In genomic region chr3:120214616-120215250, GRCm38 (mm10) we compare ENCODE assay signal across 21 mouse cellular contexts.
DNase-seq lines count a peak whose midpoint lies in the region; ATAC-seq and TF ChIP-seq lines count a peak whose summit lies in the region.
"Had no signal": no experiment of that assay in that cellular context is flagged by ENCODE, and none has a peak within 500 bp of the region (broad histone marks: within the 10 kb centered on the region; RNA-seq: fewer than 3 reads in every experiment).

No protein-coding gene starts in this region.

- H3K4me2 ChIP-seq in hindbrain, embryonic 14.5 days (replicated peaks), result no peak overlapping the region; the same call in 1 of the 2 replicates
- peak overlapping the region; percentile 26 for H3K4me2 ChIP-seq in forebrain, postnatal 0 days (ENCODE audit: low read depth)
- H3K4me2 ChIP-seq: heart, embryonic 11.5 days; limb, embryonic 13.5 days; liver, embryonic 15.5 days had no signal

- peaks cover 8% of the 10 kb centered on the region; the same call in 1 of the 2 replicates for H3K4me1 ChIP-seq in hindbrain, embryonic 14.5 days (replicated peaks; ENCODE audit: control insufficient read depth, insufficient read depth, low read length)
- H3K4me1 ChIP-seq in hindbrain, embryonic 10.5 days (replicated peaks), result peaks cover 3% of the 10 kb centered on the region; the same call in 1 of the 2 replicates
- H3K4me1 ChIP-seq in forebrain, postnatal 0 days (ENCODE audit: insufficient read depth), result peaks cover 6% of the 10 kb centered on the region; the same call in 1 of the 2 replicates
- H3K4me1 ChIP-seq: limb, embryonic 13.5 days; liver, embryonic 15.5 days had no signal

- DNase-seq in hindbrain, embryonic 14.5 days (ENCODE audit: low spot score), result peak; percentile 27
- DNase-seq in hindbrain, embryonic 10.5 days (ENCODE audit: low spot score), result no peak
- peak; percentile 24 for DNase-seq in right cerebral cortex, adult 18-20 months
- no peak for DNase-seq in right cerebral cortex, postnatal 4 days
- peak; percentile 53 for DNase-seq in forebrain, postnatal 0 days
- DNase-seq in telencephalon, adult 2 months (ENCODE audit: low read depth, low spot score), result peak; percentile 53
- DNase-seq in ovary, postnatal 10 days (ENCODE audit: low spot score), result no peak
- DNase-seq in thymus, postnatal 10 days (ENCODE audit: low spot score in 2 of 2), result no peak
- DNase-seq: B cell, adult 2 months; cerebellum, postnatal 25 days; gastrocnemius, postnatal 14 days; heart, postnatal 36 days; lung, postnatal 14 days had no signal

- H3K9me3 ChIP-seq in hindbrain, embryonic 14.5 days (ENCODE audit: control insufficient read depth, low read length), result no peaks in the 10 kb centered on the region
- H3K9me3 ChIP-seq in hindbrain, embryonic 10.5 days, result no peaks in the 10 kb centered on the region
- no peaks in the 10 kb centered on the region for H3K9me3 ChIP-seq in forebrain, postnatal 0 days (ENCODE audit: low read length)
- H3K9me3 ChIP-seq: embryonic facial prominence, embryonic 10.5 days; limb, embryonic 13.5 days; liver, embryonic 15.5 days had no signal

- H3K27me3 ChIP-seq in hindbrain, embryonic 14.5 days (ENCODE audit: control insufficient read depth, insufficient read depth, low read length), result no peaks in the 10 kb centered on the region
- H3K27me3 ChIP-seq in hindbrain, embryonic 10.5 days (ENCODE audit: insufficient read depth, poor library complexity, severe bottlenecking), result no peaks in the 10 kb centered on the region
- H3K27me3 ChIP-seq in forebrain, postnatal 0 days (ENCODE audit: insufficient read depth, low read length), result no peaks in the 10 kb centered on the region
- H3K27me3 ChIP-seq: limb, embryonic 13.5 days; liver, embryonic 15.5 days had no signal

- no peaks in the 10 kb centered on the region for H3K36me3 ChIP-seq in hindbrain, embryonic 14.5 days (replicated peaks; ENCODE audit: control insufficient read depth, insufficient read depth)
- no peaks in the 10 kb centered on the region for H3K36me3 ChIP-seq in hindbrain, embryonic 10.5 days
- H3K36me3 ChIP-seq in forebrain, postnatal 0 days (ENCODE audit: insufficient read depth), result no peaks in the 10 kb centered on the region
- H3K36me3 ChIP-seq: embryonic facial prominence, embryonic 10.5 days; limb, embryonic 13.5 days; liver, embryonic 15.5 days had no signal

- no peak overlapping the region for H3K9ac ChIP-seq in hindbrain, embryonic 14.5 days
- H3K9ac ChIP-seq in forebrain, postnatal 0 days, result 0 out of 2 replicates have a peak overlapping the region, but pooled peaks have one; percentile 15
- H3K9ac ChIP-seq: limb, embryonic 13.5 days; liver, embryonic 15.5 days had no signal

- H3K4me3 ChIP-seq in hindbrain, embryonic 14.5 days (replicated peaks; ENCODE audit: low read length), result no peak overlapping the region
- no peak overlapping the region for H3K4me3 ChIP-seq in hindbrain, embryonic 10.5 days
- no peak overlapping the region for H3K4me3 ChIP-seq in forebrain, postnatal 0 days (ENCODE audit: low read depth, low read length)
- H3K4me3 ChIP-seq: embryonic facial prominence, embryonic 10.5 days; erythroblast, embryonic 14.5 days; limb, embryonic 13.5 days; liver, embryonic 15.5 days had no signal

- no peak for TF ChIP-seq CTCF in forebrain, postnatal 0 days (IDR thresholded peaks at IDR 0.05; ENCODE audit: low read depth)

- H3K27ac ChIP-seq in hindbrain, embryonic 14.5 days, result no peak overlapping the region
- no peak overlapping the region for H3K27ac ChIP-seq in hindbrain, embryonic 10.5 days
- H3K27ac ChIP-seq in forebrain, postnatal 0 days (ENCODE audit: low read depth, low read length), result no peak overlapping the region
- H3K27ac ChIP-seq: embryonic facial prominence, embryonic 10.5 days; kidney, postnatal 0 days; limb, embryonic 13.5 days; liver, embryonic 15.5 days; stomach, postnatal 0 days had no signal

- no peak for ATAC-seq in hindbrain, embryonic 14.5 days (ENCODE audit: low FRiP score)
- peak; percentile 40; the same call in 1 of the 2 replicates for ATAC-seq in forebrain, postnatal 0 days
- ATAC-seq: intestine, embryonic 16.5 days had no signal

- WGBS in hindbrain, embryonic 14.5 days, result 51% methylated on average over 12 of the region's 12 CpGs
- 86% methylated on average over 12 of the region's 12 CpGs for WGBS in hindbrain, embryonic 10.5 days
- WGBS in forebrain, postnatal 0 days, result 22% methylated on average over 12 of the region's 12 CpGs

Comparison
In these comparisons a context has a peak if more than half of its experiments do, and no peak if none do; other contexts are left out.
1. DNase-seq: peak in hindbrain, embryonic 14.5 days (single experiment), right cerebral cortex, adult 18-20 months (single experiment), forebrain, postnatal 0 days (single experiment) and telencephalon, adult 2 months (single experiment); none in hindbrain, embryonic 10.5 days (single experiment), right cerebral cortex, postnatal 4 days (single experiment), ovary, postnatal 10 days (single experiment) and thymus, postnatal 10 days (0 of 2).